Mouse (Mus musculus): ENCODE measurements around the gene Slc2a1.
A peak's percentile ranks its signal among the peaks of the same experiment; 100 is the strongest.

- TF ChIP-seq CTCF (IDR thresholded peaks at IDR 0.05; ENCODE audit: control insufficient read depth, insufficient read depth, insufficient read length) (no peak), MYOD1 (IDR thresholded peaks at IDR 0.05; ENCODE audit: control insufficient read depth, insufficient read length, low read depth) (peak; percentile 43), USF1 (IDR thresholded peaks at IDR 0.05; ENCODE audit: low read depth) (no peak), MAX (IDR thresholded peaks at IDR 0.05) (no peak), CEBPB (IDR thresholded peaks at IDR 0.05; ENCODE audit: low read depth) (no peak), MYOG (IDR thresholded peaks at IDR 0.05; ENCODE audit: control insufficient read depth, extremely low read depth, insufficient read length) (no peak), FOSL1 (IDR thresholded peaks at IDR 0.05; ENCODE audit: insufficient read depth, low read length, poor library complexity, severe bottlenecking) (peak; percentile 97)
Observed at GRCm38 (mm10) chr4:119102350-119103126, 6.0 kb upstream of the Slc2a1 start.

Data from C2C12 (cell line).